Mouse (Mus musculus) MEL (cell line): ENCODE measurements around the gene Ltc4s. TPM values are rescaled to one million over a fixed set of nuclear protein-coding genes. Genes with fewer than 3 reads are reported as not detected.

Source experiments
- DNase-seq: peaks from one replicate; pipeline ENCODE4 v3.0.0; 2011; ENCODE audit warnings: low read depth, low spot score
- H3K27ac ChIP-seq: 2 replicates; pipeline ENCODE4 v1.5.1; 2012; ENCODE audit warnings: low read depth, mild to moderate bottlenecking, control low read depth, low read length, moderate library complexity; ENCODE audit not compliant: control insufficient read depth
- H3K27me3 ChIP-seq, 2 experiments: fragments of 150-350 bp in 1 of 2; sonication (generic) in 1 of 2; 2 replicates each; pipeline ENCODE4 v1.6.1; 2012; ENCODE audit warnings: low read length in 2 of 2, mild to moderate bottlenecking in 2 of 2, improper control_type of control experiment in 1 of 2, moderate library complexity in 1 of 2; ENCODE audit not compliant: insufficient read depth in 2 of 2, control insufficient read depth in 1 of 2
- H3K36me3 ChIP-seq, 2 experiments: 2 replicates each; pipeline ENCODE4 v1.6.1; 2012 to 2014; ENCODE audit warnings: low read length in 2 of 2, improper control_type of control experiment in 1 of 2, inconsistent platforms in 1 of 2, mild to moderate bottlenecking in 1 of 2; ENCODE audit not compliant: insufficient read depth in 2 of 2, control insufficient read depth in 1 of 2
- H3K4me1 ChIP-seq, 2 experiments: fragments of 150-350 bp in 1 of 2; sonication (generic) in 1 of 2; 2 replicates each; pipeline ENCODE4 v1.6.1; 2012; ENCODE audit warnings: low read length in 2 of 2, improper control_type of control experiment in 1 of 2, mild to moderate bottlenecking in 1 of 2; ENCODE audit not compliant: insufficient read depth in 2 of 2, control insufficient read depth in 1 of 2
- H3K4me3 ChIP-seq, 2 experiments: fragments of 150-350 bp in 1 of 2; sonication (generic) in 1 of 2; 2 replicates each; pipeline ENCODE4 v1.5.1; 2012; ENCODE audit warnings: low read depth in 2 of 2, low read length in 2 of 2, mild to moderate bottlenecking in 2 of 2, moderate library complexity in 2 of 2, control low read depth in 1 of 2, improper control_type of control experiment in 1 of 2; ENCODE audit not compliant: control insufficient read depth in 1 of 2, insufficient read depth in 1 of 2
- H3K79me2 ChIP-seq: 2 replicates; pipeline ENCODE4 v1.6.1; 2012; ENCODE audit warnings: mild to moderate bottlenecking, low read length, moderate library complexity; ENCODE audit not compliant: control insufficient read depth, poor library complexity, insufficient read depth
- H3K9ac ChIP-seq: 2 replicates; pipeline ENCODE4 v1.6.1; 2012; ENCODE audit warnings: low read depth, mild to moderate bottlenecking, control low read depth, low read length, moderate library complexity; ENCODE audit not compliant: control insufficient read depth, poor library complexity, severe bottlenecking
- H3K9me3 ChIP-seq: fragments of 150-350 bp; sonication (generic); replicated peaks from 2 replicates; pipeline ENCODE4 v1.6.1; 2012; ENCODE audit warnings: mild to moderate bottlenecking, low read length, improper control_type of control experiment, moderate library complexity; ENCODE audit not compliant: insufficient read depth
- CHD1 ChIP-seq: IDR thresholded peaks from 2 replicates; pipeline ENCODE4 v1.6.1; 2012; ENCODE audit warnings: low read depth, mild to moderate bottlenecking, inconsistent platforms, low read length, improper control_type of control experiment
- CTCF ChIP-seq, 3 experiments: IDR thresholded peaks in 2 of 3; conservative IDR thresholded peaks in 1 of 3; 2 replicates each; pipeline ENCODE4 v1.5.1; 2011 to 2012; ENCODE audit warnings: low read length in 3 of 3, low read depth in 2 of 3, mild to moderate bottlenecking in 2 of 3, improper control_type of control experiment in 1 of 3, inconsistent platforms in 1 of 3, mixed read lengths in 1 of 3, moderate library complexity in 1 of 3; ENCODE audit not compliant: control insufficient read depth in 1 of 3, insufficient read depth in 1 of 3, poor library complexity in 1 of 3, severe bottlenecking in 1 of 3
- ELF1 ChIP-seq: IDR thresholded peaks from 2 replicates; pipeline ENCODE4 v1.6.1; 2014; ENCODE audit warnings: low read depth, mild to moderate bottlenecking, inconsistent platforms, low read length, improper control_type of control experiment, moderate library complexity
- EP300 ChIP-seq, 2 experiments: IDR thresholded peaks; 2 replicates each; pipeline ENCODE4 v1.6.1; 2011; ENCODE audit warnings: improper control_type of control experiment in 2 of 2, low read length in 2 of 2, low read depth in 1 of 2, mild to moderate bottlenecking in 1 of 2
- ETS1 ChIP-seq: IDR thresholded peaks from 2 replicates; pipeline ENCODE4 v1.6.1; 2012; ENCODE audit warnings: low read depth, mild to moderate bottlenecking, inconsistent platforms, low read length, improper control_type of control experiment, moderate library complexity
- KAT2A ChIP-seq: conservative IDR thresholded peaks from 2 replicates; pipeline ENCODE4 v1.6.1; 2012; ENCODE audit warnings: low read depth, low read length, improper control_type of control experiment, inconsistent platforms
- MAFK ChIP-seq: IDR thresholded peaks from 2 replicates; pipeline ENCODE4 v1.6.1; 2011; ENCODE audit warnings: low read depth, mild to moderate bottlenecking, low read length, improper control_type of control experiment, borderline replicate concordance
- MAX ChIP-seq: IDR thresholded peaks from 2 replicates; pipeline ENCODE4 v1.6.1; 2011; ENCODE audit warnings: low read length, improper control_type of control experiment
- MEF2A ChIP-seq: IDR thresholded peaks from 2 replicates; pipeline ENCODE4 v1.6.1; 2014; ENCODE audit warnings: low read depth, mild to moderate bottlenecking, inconsistent platforms, low read length, improper control_type of control experiment; ENCODE audit not compliant: poor library complexity, insufficient replicate concordance, severe bottlenecking; ENCODE audit errors: extremely low read depth
- MYB ChIP-seq: IDR thresholded peaks from 2 replicates; pipeline ENCODE4 v1.6.1; 2011; ENCODE audit warnings: mild to moderate bottlenecking, low read depth, low read length, improper control_type of control experiment
- POLR2A ChIP-seq, 2 experiments: IDR thresholded peaks; 2 replicates each; pipeline ENCODE4 v1.6.1; 2011 to 2012; ENCODE audit warnings: low read length in 2 of 2, mild to moderate bottlenecking in 2 of 2, control low read depth in 1 of 2, improper control_type of control experiment in 1 of 2, low read depth in 1 of 2, moderate library complexity in 1 of 2; ENCODE audit not compliant: control insufficient read depth in 1 of 2, insufficient read depth in 1 of 2, poor library complexity in 1 of 2
- POLR2AphosphoS2 ChIP-seq: IDR thresholded peaks from 2 replicates; pipeline ENCODE4 v1.6.1; 2011; ENCODE audit warnings: low read length, improper control_type of control experiment
- SIN3A ChIP-seq: IDR thresholded peaks from 2 replicates; pipeline ENCODE4 v1.6.1; 2012; ENCODE audit warnings: low read length, improper control_type of control experiment, inconsistent platforms
- SMC3 ChIP-seq: IDR thresholded peaks from 2 replicates; pipeline ENCODE4 v1.6.1; 2011; ENCODE audit warnings: low read depth, low read length, improper control_type of control experiment
- TAL1 ChIP-seq: IDR thresholded peaks from 2 replicates; pipeline ENCODE4 v1.6.1; 2012; ENCODE audit warnings: mild to moderate bottlenecking, inconsistent platforms, low read length, moderate library complexity, mixed read lengths
- USF2 ChIP-seq, 2 experiments: IDR thresholded peaks; 2 replicates each; pipeline ENCODE4 v1.6.1; 2011 to 2012; ENCODE audit warnings: improper control_type of control experiment in 2 of 2, low read length in 2 of 2, borderline replicate concordance in 1 of 2, inconsistent platforms in 1 of 2, low read depth in 1 of 2, mild to moderate bottlenecking in 1 of 2; ENCODE audit not compliant: insufficient read depth in 1 of 2
- ZKSCAN1 ChIP-seq: IDR thresholded peaks from 2 replicates; pipeline ENCODE4 v1.6.1; 2012; ENCODE audit warnings: low read depth, mild to moderate bottlenecking, inconsistent platforms, low read length, improper control_type of control experiment, moderate library complexity
- ZNF384 ChIP-seq: IDR thresholded peaks from 2 replicates; pipeline ENCODE4 v1.6.1; 2012; ENCODE audit warnings: low read depth, mild to moderate bottlenecking, inconsistent platforms, low read length, improper control_type of control experiment
- polyA plus RNA-seq, 2 experiments: library from polyadenylated mRNA; stranded (reverse) in 1 of 2; unstranded in 1 of 2; fragments of >175 nt in 1 of 2; fragments of >200 nt in 1 of 2; gene quantifications; 2 replicates each; pipeline versions ENCODE4 v1.2.1 to v1.2.4; 2012; ENCODE audit warnings: low replicate concordance in 2 of 2, low read depth in 1 of 2; ENCODE audit not compliant: insufficient read length in 2 of 2, insufficient read depth in 1 of 2, missing spikeins in 1 of 2
- total RNA-seq: library from RNA; depleted of rRNA; stranded (reverse); fragments of 300-350 nt; gene quantifications from 2 replicates; pipeline ENCODE4 v1.2.3, GENCODE M21; 2012

Gene Ltc4s
- total and polyA plus RNA-seq, 3 experiments: 3.1 to 3.4 TPM; not detected in 1

- TF ChIP-seq USF2 (IDR thresholded peaks at IDR 0.05; ENCODE audit: borderline replicate concordance in 1 of 2, insufficient read depth in 1 of 2, low read depth in 1 of 2, low read length in 2 of 2) (no peak), SIN3A (no peak), KAT2A (no peak), EP300 (IDR thresholded peaks at IDR 0.05; ENCODE audit: low read depth in 1 of 2, low read length in 2 of 2) (no peak), CTCF (IDR thresholded peaks at IDR 0.05 in 2 of 3, conservative IDR thresholded peaks at IDR 0.05 in 1 of 3; ENCODE audit: control insufficient read depth in 1 of 3, insufficient read depth in 1 of 3, low read depth in 2 of 3, low read length in 3 of 3, poor library complexity in 1 of 3, severe bottlenecking in 1 of 3) (no peak), MEF2A (no peak), POLR2A (IDR thresholded peaks at IDR 0.05; ENCODE audit: control insufficient read depth in 1 of 2, insufficient read depth in 1 of 2, low read depth in 1 of 2, low read length in 2 of 2, poor library complexity in 1 of 2) (no peak)
These were observed 14.4 kb upstream of the Ltc4s start for GRCm38 (mm10) chr11:50252684-50253265.

GRCm38 (mm10) chr11:50252166-50252565 is 13.8 kb upstream of the Ltc4s start:
- H3K4me3 ChIP-seq: no peak overlapping the region
- H3K79me2 ChIP-seq: no peaks in the 10 kb centered on the region
- 0 out of 4 replicates have a peak, but pooled peaks cover 0 to 4% of the 10 kb centered on the region in 2 experiments for H3K4me1 ChIP-seq
- no peak for DNase-seq
- no peaks in the 10 kb centered on the region for H3K9me3 ChIP-seq
- TF ChIP-seq ZNF384: no peak
- H3K36me3 ChIP-seq: no peaks in the 10 kb centered on the region
- H3K27me3 ChIP-seq: no peaks in the 10 kb centered on the region
- H3K27ac ChIP-seq: no peak overlapping the region
- H3K9ac ChIP-seq: no peak overlapping the region

More at GRCm38 (mm10) chr11:50252684-50253265, 14.4 kb upstream of the Ltc4s start:
- Histone ChIP-seq H3K79me2 (no peaks in the 10 kb centered on the region), H3K4me3 (no peak overlapping the region), H3K4me1 (0 out of 4 replicates have a peak, but pooled peaks cover 0 to 4% of the 10 kb centered on the region in 2 experiments), H3K9ac (no peak overlapping the region), H3K9me3 (no peaks in the 10 kb centered on the region), H3K36me3 (no peaks in the 10 kb centered on the region), H3K27ac (no peak overlapping the region), H3K27me3 (no peaks in the 10 kb centered on the region)
- no peak for DNase-seq

- TF ChIP-seq MAFK (no peak), POLR2AphosphoS2 (no peak), CHD1 (no peak), MYB (no peak), SIN3A (no peak), POLR2A (IDR thresholded peaks at IDR 0.05; ENCODE audit: control insufficient read depth in 1 of 2, insufficient read depth in 1 of 2, low read depth in 1 of 2, low read length in 2 of 2, poor library complexity in 1 of 2) (no peak), SMC3 (no peak), TAL1 (no peak), ETS1 (no peak), ZKSCAN1 (no peak), MAX (no peak), ELF1 (no peak)
- no peaks in the 10 kb centered on the region for H3K9me3 ChIP-seq
- H3K79me2 ChIP-seq: no peaks in the 10 kb centered on the region
These were observed 10.2 kb upstream of the Ltc4s start for GRCm38 (mm10) chr11:50248473-50249171.

More at GRCm38 (mm10) chr11:50248473-50249171, 10.2 kb upstream of the Ltc4s start:
- no peak overlapping the region for H3K27ac ChIP-seq
- no peak for DNase-seq
- H3K27me3 ChIP-seq: no peaks in the 10 kb centered on the region
- no peaks in the 10 kb centered on the region for H3K36me3 ChIP-seq
- H3K4me1 ChIP-seq: no peaks in the 10 kb centered on the region
- no peak overlapping the region for H3K4me3 ChIP-seq
- H3K9ac ChIP-seq: no peak overlapping the region
